Mouse (Mus musculus): ENCODE measurements around the gene Fbxo28.
"Not testable (repeated sequence)": the region's sequence is repeated elsewhere in the genome, so short reads cannot be mapped to it uniquely, and the experiment has no call there.

Gene Fbxo28

DNA sequence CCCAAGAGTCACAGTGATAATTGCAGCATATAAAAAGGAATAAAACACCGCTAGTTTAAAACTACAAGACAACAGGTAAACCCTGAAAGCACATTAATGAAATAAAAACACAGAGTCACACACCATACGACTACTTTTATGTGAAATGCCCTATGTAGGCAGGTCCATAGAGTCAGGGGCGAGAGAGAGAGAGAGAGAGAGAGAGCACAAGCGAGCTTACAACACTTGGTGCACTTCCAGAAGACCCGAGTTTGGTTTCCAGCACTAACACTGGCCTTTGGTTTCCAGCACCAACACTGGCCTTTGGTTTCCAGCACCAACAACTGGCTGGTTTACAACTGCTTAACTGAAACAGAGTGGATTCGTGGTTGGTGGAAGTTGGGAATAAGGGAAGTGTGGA, 564 bp upstream of the Fbxo28 start:
- no peak for DNase-seq (ENCODE audit: low spot score in 2 of 2)

- DNase-seq (ENCODE audit: low spot score in 2 of 2) = no peak
Measured at GRCm38 (mm10) chr1:182340281-182340680, 1.1 kb downstream of the Fbxo28 start.

- no peak for DNase-seq (ENCODE audit: low spot score in 2 of 2)
Measured at GRCm38 (mm10) chr1:182338961-182339565, 2.4 kb downstream of the Fbxo28 start.

- no peak for DNase-seq (ENCODE audit: low spot score in 2 of 2)
Measured at GRCm38 (mm10) chr1:182333766-182334437, 7.5 kb downstream of the Fbxo28 start.

DNA sequence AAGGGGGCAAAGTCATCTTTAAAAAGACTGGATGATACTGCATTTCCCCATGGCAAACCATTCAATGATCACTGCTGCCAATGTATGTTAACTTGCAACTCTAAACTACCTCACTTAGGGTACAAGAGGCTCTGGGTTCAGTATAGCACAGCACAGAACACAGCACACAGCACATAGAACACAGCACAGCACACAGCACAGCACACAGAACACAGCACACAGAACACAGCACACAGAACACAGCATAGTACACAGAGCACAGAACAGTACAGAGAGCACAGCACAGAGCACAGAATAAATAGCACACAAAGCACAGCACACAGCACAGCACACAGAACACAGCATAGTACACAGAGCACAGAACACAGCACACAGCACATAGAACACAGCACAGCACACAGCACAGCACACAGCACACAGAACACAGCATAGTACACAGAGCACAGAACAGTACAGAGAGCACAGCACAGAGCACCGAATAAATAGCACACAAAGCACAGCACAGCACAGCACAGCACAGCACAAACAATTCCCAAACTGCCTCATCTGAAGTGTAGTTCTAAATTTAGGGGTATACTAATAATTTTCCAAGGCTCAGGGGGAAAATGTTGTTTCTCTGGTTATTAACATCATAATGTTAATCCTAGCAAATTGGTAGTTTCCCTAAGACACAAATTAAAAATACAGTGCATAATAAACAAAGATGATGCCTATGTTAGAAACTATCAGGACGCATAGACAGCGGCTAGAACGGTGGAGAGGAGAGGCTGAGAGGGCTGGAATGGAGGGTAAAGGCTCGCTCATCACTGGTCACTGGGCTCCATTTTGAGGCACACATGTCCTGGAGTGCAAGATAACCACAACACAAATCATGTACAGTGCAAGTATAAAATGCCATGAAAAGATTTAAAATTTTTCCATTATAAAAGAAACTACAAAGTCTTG, 9.1 kb downstream of the Fbxo28 start:
- DNase-seq (ENCODE audit: low spot score in 2 of 2) = no peak

GRCm38 (mm10) chr1:182325919-182326318, 15.5 kb downstream of the Fbxo28 start:
- no peak for DNase-seq (ENCODE audit: low spot score in 2 of 2)

GRCm38 (mm10) chr1:182324552-182324951, 16.9 kb downstream of the Fbxo28 start:
- no peak for DNase-seq (ENCODE audit: low spot score in 2 of 2)

DNA sequence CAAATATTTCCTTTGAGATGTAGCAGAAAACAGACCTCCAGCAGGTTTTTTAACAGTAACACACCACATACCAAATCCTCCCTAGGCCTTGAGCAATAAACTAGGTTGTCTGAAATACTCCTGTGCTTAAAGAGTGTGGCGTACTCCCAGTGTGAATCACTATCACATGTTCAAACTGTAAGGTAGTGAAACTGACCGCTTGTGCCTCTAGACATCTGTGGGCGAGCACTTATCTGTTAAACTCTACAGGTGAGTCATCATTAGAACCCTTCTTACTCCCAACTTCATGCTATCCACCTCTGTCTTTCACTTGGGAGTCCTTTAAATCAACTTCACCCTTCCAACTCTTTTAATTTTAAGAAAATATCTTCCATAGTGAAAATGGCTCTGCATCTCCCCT, 18.3 kb downstream of the Fbxo28 start:
- no peak for DNase-seq (ENCODE audit: low spot score in 2 of 2)

GRCm38 (mm10) chr1:182314201-182314600, 27.2 kb downstream of the Fbxo28 start:
- no peak for DNase-seq (ENCODE audit: low spot score in 2 of 2)

DNA sequence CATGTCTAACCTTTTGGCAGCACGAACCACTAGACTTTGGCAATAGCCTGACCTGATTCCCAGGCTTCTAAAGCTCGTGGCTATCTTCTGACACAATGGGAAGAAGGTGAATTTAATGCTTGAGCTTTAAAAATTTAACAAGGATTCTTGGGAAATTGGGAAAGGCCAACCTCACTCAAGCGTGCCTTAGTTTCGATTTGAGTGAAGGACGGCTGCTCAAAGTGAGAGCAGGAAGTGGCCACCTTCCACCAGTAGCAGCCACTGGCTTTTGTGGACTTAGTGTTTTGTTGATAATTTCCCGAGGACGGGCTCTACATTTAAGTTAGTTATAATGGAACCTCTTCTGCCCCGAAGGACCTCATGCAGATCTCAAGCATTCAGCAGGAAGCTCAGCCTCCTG, 28.2 kb downstream of the Fbxo28 start:
- DNase-seq (ENCODE audit: low spot score in 2 of 2) = no peak

GRCm38 (mm10) chr1:182311376-182311775, 30.1 kb downstream of the Fbxo28 start:
- no peak for DNase-seq (ENCODE audit: low spot score in 2 of 2)

DNA sequence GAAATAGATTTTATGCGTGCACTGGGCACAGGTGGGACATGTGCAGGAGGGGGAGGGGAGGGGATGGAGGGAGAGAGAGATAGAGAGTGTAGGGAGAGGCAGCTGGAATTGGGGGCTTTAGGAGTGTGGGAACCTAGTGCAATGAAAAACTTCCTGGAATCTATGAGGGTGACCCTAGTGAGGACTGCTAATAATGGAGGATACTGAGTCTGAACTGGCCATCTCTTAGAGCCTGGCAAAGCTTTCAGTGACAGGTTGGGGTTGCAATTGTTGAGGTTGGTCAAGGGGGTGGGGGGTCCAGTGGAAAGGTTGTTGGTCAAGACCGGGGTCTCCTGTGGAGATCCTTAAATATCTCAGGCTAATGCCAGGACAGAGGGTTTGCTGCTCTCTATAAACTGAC, 31.1 kb downstream of the Fbxo28 start:
- no peak for DNase-seq (ENCODE audit: low spot score in 2 of 2)

GRCm38 (mm10) chr1:182309403-182309802, 32.0 kb downstream of the Fbxo28 start:
- no peak for DNase-seq (ENCODE audit: low spot score in 2 of 2)

GRCm38 (mm10) chr1:182302916-182303315, 38.5 kb downstream of the Fbxo28 start:
- DNase-seq (ENCODE audit: low spot score in 2 of 2) = no peak

GRCm38 (mm10) chr1:182302176-182302870, 39.1 kb downstream of the Fbxo28 start:
- no peak for DNase-seq (ENCODE audit: low spot score in 2 of 2)

DNA sequence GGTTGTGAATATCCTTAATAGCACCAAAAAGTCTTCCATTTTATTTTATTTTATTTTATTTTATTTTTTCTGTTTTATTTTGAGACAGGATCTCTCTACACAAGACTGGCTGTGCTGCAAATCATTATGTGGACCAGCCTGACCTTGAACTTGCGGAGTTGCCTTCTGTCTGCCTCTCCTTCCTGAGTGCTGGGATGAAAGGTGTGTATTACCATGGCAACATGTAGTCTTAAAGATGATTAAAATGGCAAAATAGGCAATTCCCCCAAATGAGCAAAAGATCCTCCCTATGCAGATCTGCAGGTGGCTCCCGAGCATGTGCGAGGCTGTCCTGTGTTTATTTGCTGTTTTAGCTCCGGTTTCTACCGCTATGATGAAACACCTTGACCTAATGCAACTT, 43.6 kb downstream of the Fbxo28 start:
- DNase-seq (ENCODE audit: low spot score in 2 of 2) = no peak

GRCm38 (mm10) chr1:182297246-182297645, 44.2 kb downstream of the Fbxo28 start:
- DNase-seq (ENCODE audit: low spot score in 2 of 2) = no peak

GRCm38 (mm10) chr1:182296816-182297215, 44.6 kb downstream of the Fbxo28 start:
- no peak for DNase-seq (ENCODE audit: low spot score in 2 of 2)

DNA sequence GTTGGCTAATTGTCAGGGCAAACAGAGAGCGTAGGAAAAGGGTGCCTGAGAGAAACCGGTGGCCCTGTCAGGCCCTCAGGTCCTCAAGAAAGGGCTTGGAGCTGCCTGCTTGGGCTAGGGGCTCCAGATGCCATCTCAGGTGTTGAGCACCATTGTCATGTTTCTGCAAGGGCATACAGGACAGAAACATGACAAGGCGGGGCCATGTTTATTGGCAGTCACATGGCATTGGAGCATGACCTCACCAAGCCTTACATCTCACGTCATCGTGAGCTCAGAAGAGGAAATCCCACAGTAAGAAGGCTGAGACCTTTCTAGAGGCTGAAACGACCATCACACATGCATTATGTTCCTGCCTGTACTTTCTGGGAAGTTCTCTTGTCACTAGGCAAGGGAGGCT, 45.3 kb downstream of the Fbxo28 start:
- no peak for DNase-seq (ENCODE audit: low spot score in 2 of 2)

DNA sequence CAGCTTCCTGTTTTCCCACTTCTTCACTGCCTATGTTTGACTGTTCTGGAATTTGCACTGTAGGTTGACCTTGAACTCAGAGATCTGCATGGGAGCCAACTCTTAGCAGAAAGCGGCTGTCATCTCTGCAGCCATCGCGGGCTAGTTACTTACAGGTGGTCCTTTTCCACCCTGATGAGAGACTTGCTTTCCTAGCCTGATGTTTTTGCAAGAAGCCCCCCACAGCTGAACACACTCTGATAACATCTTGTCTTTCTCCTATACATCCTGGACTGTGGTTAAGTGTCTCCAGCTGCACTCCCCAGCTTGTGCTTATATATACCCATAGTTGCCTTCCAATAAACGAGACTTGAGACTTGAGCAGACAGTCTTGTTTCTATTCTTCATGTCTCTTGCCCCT, 49.1 kb downstream of the Fbxo28 start:
- DNase-seq (ENCODE audit: low spot score in 2 of 2) = no peak

- DNase-seq (ENCODE audit: low spot score in 2 of 2) = not testable (repeated sequence)
Measured at GRCm38 (mm10) chr1:182290741-182291140, 50.7 kb downstream of the Fbxo28 start.

DNA sequence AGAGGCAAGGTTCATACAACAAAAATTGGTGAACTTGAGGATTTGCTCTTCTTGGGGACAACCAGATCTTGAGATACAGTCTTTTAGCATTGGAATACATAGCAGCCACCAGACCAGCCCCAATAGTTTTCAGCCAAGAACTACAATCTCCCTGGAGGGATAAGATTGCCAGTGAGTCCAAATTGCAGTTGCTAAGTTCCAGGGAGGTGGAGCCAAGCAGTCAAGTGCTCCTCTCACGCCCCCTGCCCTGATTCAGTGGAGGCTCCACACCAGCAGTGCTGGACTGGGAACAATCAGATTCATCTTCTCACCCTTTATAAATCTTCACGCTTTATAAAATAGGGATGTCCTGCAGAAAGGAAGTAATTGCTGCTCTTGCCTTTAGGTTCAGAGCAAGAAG, 51.6 kb downstream of the Fbxo28 start:
- DNase-seq (ENCODE audit: low spot score in 2 of 2) = peak in 1 of 2 experiments; percentile 19

Measured in urinary bladder, postnatal 36 days (tissue).